Mouse (Mus musculus): ENCODE data around the gene Frmd4a.

GRCm38 (mm10) chr2:4326241-4327010, 308.9 kb downstream of the Frmd4a start:
- TF ChIP-seq CTCF (conservative IDR thresholded peaks at IDR 0.05; ENCODE audit: low read length) (no peak), NANOG (IDR thresholded peaks at IDR 0.05; ENCODE audit: borderline replicate concordance, low read length) (no peak)
